Mouse (Mus musculus) forebrain, postnatal 0 days (tissue): ENCODE measurements at regions not wholly inside any gene's neighbourhood (a gene's known extent, or its start where the extent isn't known, plus 50 kb on each side); places are given as distances from the start of the nearest gene placed in this dataset.

ENCODE experiments used
- ATAC-seq: fragments of 200-750 bp; cut with Nextera tagmentation; 2 replicates; pipeline ENCODE4 v1.8.0; 2017; ENCODE audit warnings: mild to moderate bottlenecking, moderate library complexity
- DNase-seq: peaks from one replicate; pipeline ENCODE4 v3.0.0-alpha.2; 2015
- H3K27ac ChIP-seq: fragments of 300-500 bp; sonication (generic); 2 replicates; pipeline ENCODE4 v1.5.1; 2014; ENCODE audit warnings: low read depth, mild to moderate bottlenecking, antibody characterized with exemption, low read length, moderate library complexity, mixed read lengths
- H3K27me3 ChIP-seq: fragments of 300-500 bp; sonication (generic); 2 replicates; pipeline ENCODE4 v1.6.1; 2014; ENCODE audit warnings: mild to moderate bottlenecking, low read length, mixed read lengths; ENCODE audit not compliant: insufficient read depth
- H3K36me3 ChIP-seq: fragments of 300-500 bp; sonication (generic); 2 replicates; pipeline ENCODE4 v1.6.1; 2014; ENCODE audit warnings: mild to moderate bottlenecking, moderate library complexity; ENCODE audit not compliant: insufficient read depth
- H3K4me1 ChIP-seq: fragments of 300-500 bp; sonication (generic); 2 replicates; pipeline ENCODE4 v1.6.1; 2014; ENCODE audit warnings: antibody characterized with exemption; ENCODE audit not compliant: insufficient read depth
- H3K4me2 ChIP-seq: fragments of 300-500 bp; sonication (generic); 2 replicates; pipeline ENCODE4 v1.6.1; 2014; ENCODE audit warnings: low read depth, mild to moderate bottlenecking, moderate library complexity
- H3K4me3 ChIP-seq: fragments of 300-500 bp; sonication (generic); 2 replicates; pipeline ENCODE4 v1.5.1; 2014; ENCODE audit warnings: low read depth, low read length, mixed read lengths
- H3K9ac ChIP-seq: fragments of 300-500 bp; sonication (generic); 2 replicates; pipeline ENCODE4 v1.6.1; 2014; ENCODE audit warnings: mild to moderate bottlenecking
- H3K9me3 ChIP-seq: fragments of 300-500 bp; sonication (generic); 2 replicates; pipeline ENCODE4 v1.6.1; 2016; ENCODE audit warnings: low read length
- CTCF ChIP-seq: sonication (generic); IDR thresholded peaks from 2 replicates; pipeline ENCODE4 v1.5.1; 2016; ENCODE audit warnings: antibody characterized with exemption, control low read depth, low read depth
- WGBS: fragments of 180-500 bp; shearing (Covaris S2); extraction: QIAGEN DNeasy Blood & Tissue Kit; methylation state at CpG from one replicate; pipeline ENCODE4 v1.1.7; 2014; 5-methylcytosine and 5-hydroxymethylcytosine counted together

GRCm38 (mm10) chr14:80138991-80139791, 155.3 kb downstream of the Olfm4 start:
- 6% methylated on average over 6 of the region's 6 CpGs for WGBS
- Histone ChIP-seq H3K9ac (no peak overlapping the region), H3K27me3 (no peaks in the 10 kb centered on the region; the same call in 1 of the 2 replicates), H3K4me3 (no peak overlapping the region), H3K36me3 (no peaks in the 10 kb centered on the region), H3K27ac (peak overlapping the region; percentile 40; the same call in 1 of the 2 replicates), H3K4me2 (no peak overlapping the region), H3K4me1 (peaks cover 8% of the 10 kb centered on the region; the same call in 1 of the 2 replicates), H3K9me3 (no peaks in the 10 kb centered on the region)
- ATAC-seq = peak; percentile 58; the same call in 1 of the 2 replicates
- peak; percentile 29 for DNase-seq
- TF ChIP-seq CTCF = no peak

GRCm38 (mm10) chr14:80157002-80157401, 173.1 kb downstream of the Olfm4 start:
- Histone ChIP-seq H3K9me3 (no peaks in the 10 kb centered on the region), H3K4me3 (no peak overlapping the region), H3K9ac (no peak overlapping the region), H3K4me1 (no peaks in the 10 kb centered on the region), H3K36me3 (no peaks in the 10 kb centered on the region), H3K4me2 (no peak overlapping the region), H3K27me3 (no peaks in the 10 kb centered on the region), H3K27ac (no peak overlapping the region)
- no peak for DNase-seq
- ATAC-seq = no peak
- 53% methylated on average over 6 of the region's 6 CpGs for WGBS
- TF ChIP-seq CTCF = no peak

- H3K4me2 ChIP-seq = no peak overlapping the region
- H3K4me1 ChIP-seq = no peaks in the 10 kb centered on the region
- WGBS = 5% methylated on average over 1 of the region's 1 CpGs
- no peak overlapping the region for H3K4me3 ChIP-seq
- H3K9ac ChIP-seq = no peak overlapping the region
- ATAC-seq = no peak
- H3K9me3 ChIP-seq = no peaks in the 10 kb centered on the region
- TF ChIP-seq CTCF = no peak
- H3K36me3 ChIP-seq = no peaks in the 10 kb centered on the region
- no peak overlapping the region for H3K27ac ChIP-seq
- no peaks in the 10 kb centered on the region for H3K27me3 ChIP-seq
- no peak for DNase-seq
These were observed 185.3 kb downstream of the Olfm4 start for GRCm38 (mm10) chr14:80169211-80169610.

GRCm38 (mm10) chr14:80170450-80171180, 186.7 kb downstream of the Olfm4 start:
- 3% methylated on average over 11 of the region's 11 CpGs for WGBS
- no peak overlapping the region for H3K9ac ChIP-seq
- no peaks in the 10 kb centered on the region for H3K36me3 ChIP-seq
- peak overlapping the region; percentile 34 for H3K4me2 ChIP-seq
- no peaks in the 10 kb centered on the region for H3K27me3 ChIP-seq
- TF ChIP-seq CTCF = no peak
- no peaks in the 10 kb centered on the region for H3K9me3 ChIP-seq
- H3K27ac ChIP-seq = no peak overlapping the region
- H3K4me3 ChIP-seq = peak overlapping the region; percentile 13; the same call in 1 of the 2 replicates
- ATAC-seq (peak; percentile 27; the same call in 1 of the 2 replicates), DNase-seq (no peak)
- H3K4me1 ChIP-seq = no peaks in the 10 kb centered on the region

- no peaks in the 10 kb centered on the region for H3K4me1 ChIP-seq
- ATAC-seq = 0 out of 2 replicates have a peak, but pooled peaks have one; percentile 18
- DNase-seq = no peak
These were observed 189.1 kb downstream of the Olfm4 start for GRCm38 (mm10) chr14:80172799-80173484.

GRCm38 (mm10) chr14:80176464-80176863, 192.6 kb downstream of the Olfm4 start:
- H3K4me1 ChIP-seq = no peaks in the 10 kb centered on the region
- no peaks in the 10 kb centered on the region for H3K36me3 ChIP-seq
- no peak overlapping the region for H3K27ac ChIP-seq
- H3K9ac ChIP-seq = no peak overlapping the region
- H3K27me3 ChIP-seq = no peaks in the 10 kb centered on the region
- 55% methylated on average over 6 of the region's 6 CpGs for WGBS
- no peak for ATAC-seq
- DNase-seq = no peak
- H3K9me3 ChIP-seq = no peaks in the 10 kb centered on the region
- TF ChIP-seq CTCF = no peak
- H3K4me3 ChIP-seq = no peak overlapping the region
- no peak overlapping the region for H3K4me2 ChIP-seq

More at GRCm38 (mm10) chr14:80172799-80173484, 189.1 kb downstream of the Olfm4 start:
- Histone ChIP-seq H3K4me3 (no peak overlapping the region), H3K27me3 (no peaks in the 10 kb centered on the region), H3K4me2 (no peak overlapping the region), H3K27ac (no peak overlapping the region), H3K9me3 (no peaks in the 10 kb centered on the region), H3K36me3 (no peaks in the 10 kb centered on the region), H3K9ac (no peak overlapping the region)
- 21% methylated on average over 4 of the region's 4 CpGs for WGBS
- no peak for TF ChIP-seq CTCF
